Mouse (Mus musculus) heart, adult 2 months (tissue): ENCODE measurements around the gene Relb.

Experiments
- CTCF ChIP-seq: fragments of 200-600 bp; IDR thresholded peaks from 2 replicates; pipeline ENCODE4 v1.8.1; 2022; ENCODE audit warnings: antibody characterized with exemption, mild to moderate bottlenecking, moderate library complexity
- EP300 ChIP-seq: fragments of 200-500 bp; IDR thresholded peaks from 2 replicates; pipeline ENCODE4 v1.6.1; 2011; ENCODE audit warnings: low read depth, low read length, control low read depth; ENCODE audit not compliant: insufficient read depth
- POLR2A ChIP-seq: fragments of 200-500 bp; IDR thresholded peaks from 2 replicates; pipeline ENCODE4 v1.6.1; 2011; ENCODE audit warnings: mild to moderate bottlenecking, low read depth, low read length, control low read depth; ENCODE audit not compliant: insufficient read depth

DNA sequence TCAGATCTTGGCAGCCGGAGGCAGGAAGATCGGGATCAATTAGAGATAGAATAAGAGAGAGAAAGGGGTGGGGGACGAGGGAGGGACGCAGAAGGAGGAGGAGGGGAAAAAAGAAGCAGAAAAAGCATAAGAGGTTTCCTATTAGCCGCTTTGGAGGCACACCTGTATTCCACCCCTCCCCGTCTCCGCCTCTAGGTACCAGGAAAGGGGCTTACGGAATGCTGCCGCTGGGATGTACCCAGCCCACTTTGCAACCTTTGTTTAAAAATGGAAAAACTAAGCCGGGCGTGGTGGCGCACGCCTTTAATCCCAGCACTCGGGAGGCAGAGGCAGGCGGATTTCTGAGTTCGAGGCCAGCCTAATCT lies 55.5 kb downstream of the Relb start:
- no peak for TF ChIP-seq CTCF
- no peak for TF ChIP-seq EP300
- no peak for TF ChIP-seq POLR2A
